Mouse (Mus musculus) ES-Bruce4 (cell line): ENCODE data around the gene Arr3.

Source experiments
- CTCF ChIP-seq: IDR thresholded peaks from one replicate; pipeline ENCODE4 v1.8.1; 2011; ENCODE audit warnings: low read depth, low read length
- EP300 ChIP-seq: IDR thresholded peaks from 2 replicates; pipeline ENCODE4 v1.6.1; 2011; ENCODE audit warnings: low read depth, low read length; ENCODE audit not compliant: insufficient read depth
- POLR2A ChIP-seq: IDR thresholded peaks from one replicate; pipeline ENCODE4 v1.8.1; 2011; ENCODE audit warnings: low read length; ENCODE audit not compliant: insufficient read depth

DNA sequence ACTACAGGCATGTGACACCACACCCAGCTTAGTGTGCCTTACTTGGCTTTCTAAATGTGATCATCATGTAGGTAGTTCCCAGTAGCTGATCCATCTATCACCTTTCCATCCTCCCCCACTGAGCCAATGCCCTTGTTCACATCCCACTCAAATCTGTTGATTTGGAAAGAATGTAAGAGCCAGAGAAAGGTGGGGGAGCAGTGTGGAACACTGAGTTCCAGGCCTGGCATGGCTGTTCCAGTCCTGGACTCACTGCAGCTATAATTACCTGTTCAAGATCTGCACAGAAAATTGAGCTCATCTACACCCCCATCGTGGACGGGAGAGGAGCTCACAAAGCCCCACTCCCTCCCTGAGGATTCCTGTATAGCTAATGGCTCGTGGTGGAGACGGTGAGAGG is 5.5 kb upstream of the Arr3 start:
- no peak for TF ChIP-seq CTCF
- no peak for TF ChIP-seq POLR2A
- no peak for TF ChIP-seq EP300
